Mouse (Mus musculus): Measurements from ENCODE around the gene Olfr731. TPM values are rescaled to one million over a fixed set of nuclear protein-coding genes. Genes with fewer than 3 reads are reported as not detected.

The Olfr731 gene
- polyA plus RNA-seq (2014; fragmentation: Nextera tagmentation; extraction: Ambion mirVana) = not detected in 2 replicates

DNA sequence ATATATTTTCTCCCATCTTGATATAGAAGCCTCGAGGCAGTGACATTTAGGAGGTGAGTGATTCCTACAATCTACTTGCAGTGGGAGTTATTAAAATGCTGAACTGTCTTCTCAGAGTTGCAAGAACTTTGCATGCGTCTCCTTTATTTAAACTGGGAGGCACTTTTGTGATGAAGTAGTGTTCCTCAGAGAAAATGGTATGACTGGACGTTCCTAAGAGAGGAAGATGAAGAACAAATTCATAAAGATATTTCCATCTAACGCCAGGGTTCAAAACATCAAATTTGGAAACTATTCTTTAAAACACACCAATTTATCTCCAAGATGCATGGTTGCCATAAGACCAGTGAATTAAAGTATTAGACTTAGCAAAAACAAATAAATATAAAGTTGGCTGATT, at the start of gene Olfr731:
Olfr731 (minus strand) TSS at position 101 of the 400 bp plus-strand sequence.
- WGBS = 85% methylated on average over 4 of the region's 4 CpGs
- no peak for DNase-seq (ENCODE audit: low spot score)
- Histone ChIP-seq H3K9me3 (ENCODE audit: control insufficient read depth, low read length) (no peaks in the 10 kb centered on the region), H3K4me2 (ENCODE audit: low read depth, low read length, severe bottlenecking) (no peak within 1 kb of the TSS), H3K9ac (ENCODE audit: low read length) (no peak within 1 kb of the TSS), H3K4me1 (replicated peaks; ENCODE audit: control insufficient read depth, insufficient read depth, low read length) (no peaks in the 10 kb centered on the region), H3K4me3 (ENCODE audit: low read depth, low read length) (no peak within 1 kb of the TSS), H3K27ac (ENCODE audit: low read depth, low read length) (no peak within 1 kb of the TSS), H3K27me3 (ENCODE audit: control insufficient read depth, insufficient read depth, low read length) (no peaks in the 10 kb centered on the region), H3K36me3 (ENCODE audit: control insufficient read depth, insufficient read depth, low read length) (no peaks in the 10 kb centered on the region)
- ATAC-seq (replicated peaks; ENCODE audit: low FRiP score) = no peak

DNA sequence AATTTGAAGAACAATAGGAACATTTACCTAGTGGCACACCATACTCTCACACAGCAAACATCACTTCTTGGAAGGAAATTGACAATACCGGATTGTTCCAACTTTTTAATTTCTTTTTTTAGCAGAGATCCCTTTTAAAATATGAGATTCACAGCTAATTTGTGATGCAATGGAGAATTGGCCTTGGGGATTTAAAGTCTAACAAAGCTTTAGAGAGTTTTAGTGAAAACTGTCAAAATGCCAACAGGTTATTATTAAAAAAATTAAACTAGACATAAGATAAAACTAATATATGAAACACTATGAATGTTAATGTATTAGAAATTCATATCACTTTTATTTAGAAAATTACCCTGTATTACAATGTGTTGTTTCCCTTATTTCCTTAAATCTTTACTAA, 42.4 kb upstream of the Olfr731 start, which contains the start of gene Olfr732:
Olfr732 (minus strand) TSS at position 101 of the 400 bp plus-strand sequence.
- 91% methylated on average over 1 of the region's 1 CpGs for WGBS
- DNase-seq (ENCODE audit: low spot score) = no peak
- no peak within 1 kb of the TSS for H3K4me2 ChIP-seq (ENCODE audit: low read depth, low read length, severe bottlenecking)

DNA sequence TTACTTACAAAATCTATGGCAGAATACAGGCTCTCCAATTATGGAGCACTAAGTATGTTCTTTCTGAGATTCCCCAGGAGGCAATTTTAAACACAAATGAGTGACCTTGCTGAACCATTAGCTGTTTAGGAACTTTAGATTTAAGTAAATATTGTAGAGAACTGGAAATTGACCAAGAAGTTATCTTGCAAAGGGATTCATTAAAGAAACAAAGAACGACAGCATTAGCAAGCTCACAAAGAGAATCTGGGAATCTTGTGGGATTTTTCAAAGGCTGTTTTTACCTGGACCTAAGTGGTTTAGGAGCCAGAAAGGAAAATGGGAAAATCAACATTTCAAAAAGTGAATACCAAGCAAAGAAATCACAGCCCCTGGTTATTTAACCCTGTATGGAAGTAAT, 53.6 kb downstream of the Olfr731 start, which contains the start of gene Olfr730:
Olfr730 (minus strand) TSS at position 101 of the 400 bp plus-strand sequence.
- DNase-seq (ENCODE audit: low spot score) (no peak), ATAC-seq (replicated peaks; ENCODE audit: low FRiP score) (no peak)
- Histone ChIP-seq H3K9ac (ENCODE audit: low read length) (no peak within 1 kb of the TSS), H3K9me3 (ENCODE audit: control insufficient read depth, low read length) (no peaks in the 10 kb centered on the region), H3K36me3 (ENCODE audit: control insufficient read depth, insufficient read depth, low read length) (no peaks in the 10 kb centered on the region), H3K4me2 (ENCODE audit: low read depth, low read length, severe bottlenecking) (no peak within 1 kb of the TSS), H3K27ac (ENCODE audit: low read depth, low read length) (no peak within 1 kb of the TSS), H3K4me3 (ENCODE audit: low read depth, low read length) (no peak within 1 kb of the TSS), H3K4me1 (replicated peaks; ENCODE audit: control insufficient read depth, insufficient read depth, low read length) (no peaks in the 10 kb centered on the region), H3K27me3 (ENCODE audit: control insufficient read depth, insufficient read depth, low read length) (no peaks in the 10 kb centered on the region)
- WGBS = 62% methylated on average over 1 of the region's 1 CpGs

More for the DNA sequence above, 42.4 kb upstream of the Olfr731 start, which contains the start of gene Olfr732:
- H3K27me3 ChIP-seq (ENCODE audit: control insufficient read depth, insufficient read depth, low read length) = no peaks in the 10 kb centered on the region
- H3K36me3 ChIP-seq (ENCODE audit: control insufficient read depth, insufficient read depth, low read length) = no peaks in the 10 kb centered on the region
- ATAC-seq (replicated peaks; ENCODE audit: low FRiP score) = no peak
- no peak within 1 kb of the TSS for H3K4me3 ChIP-seq (ENCODE audit: low read depth, low read length)
- H3K4me1 ChIP-seq (replicated peaks; ENCODE audit: control insufficient read depth, insufficient read depth, low read length) = no peaks in the 10 kb centered on the region
- H3K27ac ChIP-seq (ENCODE audit: low read depth, low read length) = no peak within 1 kb of the TSS
- no peaks in the 10 kb centered on the region for H3K9me3 ChIP-seq (ENCODE audit: control insufficient read depth, low read length)
- H3K9ac ChIP-seq (ENCODE audit: low read length) = no peak within 1 kb of the TSS

Other genes starting within 250 kb of the Olfr731 start
- gene Olfr725, start 201.5 kb downstream of the Olfr731 start, polyA plus RNA-seq (2014; fragmentation: Nextera tagmentation; extraction: Ambion mirVana) = not detected in 2 replicates
- not detected in 2 replicates for gene Olfr726, start 150.9 kb downstream of the Olfr731 start, polyA plus RNA-seq (2014; fragmentation: Nextera tagmentation; extraction: Ambion mirVana)
- not detected in 2 replicates for gene Olfr727, start 118.7 kb downstream of the Olfr731 start, polyA plus RNA-seq (2014; fragmentation: Nextera tagmentation; extraction: Ambion mirVana)
- not detected in 2 replicates for gene Olfr728, start 99.2 kb downstream of the Olfr731 start, polyA plus RNA-seq (2014; fragmentation: Nextera tagmentation; extraction: Ambion mirVana)
- not detected in 2 replicates for gene Olfr729, start 89.0 kb downstream of the Olfr731 start, polyA plus RNA-seq (2014; fragmentation: Nextera tagmentation; extraction: Ambion mirVana)
- gene Olfr730, start 53.7 kb downstream of the Olfr731 start, polyA plus RNA-seq (2014; fragmentation: Nextera tagmentation; extraction: Ambion mirVana) = not detected in 2 replicates
- not detected in 2 replicates for gene Olfr732, start 42.3 kb upstream of the Olfr731 start, polyA plus RNA-seq (2014; fragmentation: Nextera tagmentation; extraction: Ambion mirVana)
- not detected in 2 replicates for gene Olfr733, start 59.7 kb upstream of the Olfr731 start, polyA plus RNA-seq (2014; fragmentation: Nextera tagmentation; extraction: Ambion mirVana)
- gene Olfr734, start 84.9 kb upstream of the Olfr731 start, polyA plus RNA-seq (2014; fragmentation: Nextera tagmentation; extraction: Ambion mirVana) = not detected in 2 replicates
- gene Olfr735, start 107.0 kb upstream of the Olfr731 start, polyA plus RNA-seq (2014; fragmentation: Nextera tagmentation; extraction: Ambion mirVana) = not detected in 2 replicates
- not detected in 2 replicates for gene Tlr11, start 116.0 kb upstream of the Olfr731 start, polyA plus RNA-seq (2014; fragmentation: Nextera tagmentation; extraction: Ambion mirVana)
- not detected in 2 replicates for gene Olfr736, start 139.3 kb upstream of the Olfr731 start, polyA plus RNA-seq (2014; fragmentation: Nextera tagmentation; extraction: Ambion mirVana)
- gene Olfr738, start 165.7 kb upstream of the Olfr731 start, polyA plus RNA-seq (2014; fragmentation: Nextera tagmentation; extraction: Ambion mirVana) = not detected in 2 replicates
- not detected in 2 replicates for gene Olfr739, start 176.8 kb upstream of the Olfr731 start, polyA plus RNA-seq (2014; fragmentation: Nextera tagmentation; extraction: Ambion mirVana)
- not detected in 2 replicates for gene Olfr740, start 203.7 kb upstream of the Olfr731 start, polyA plus RNA-seq (2014; fragmentation: Nextera tagmentation; extraction: Ambion mirVana)
- not detected in 2 replicates for gene Olfr741, start 230.9 kb upstream of the Olfr731 start, polyA plus RNA-seq (2014; fragmentation: Nextera tagmentation; extraction: Ambion mirVana)